Mouse (Mus musculus) heart, postnatal 0 days (tissue): ENCODE measurements around the gene Ccdc78. TPM values are rescaled to one million over a fixed set of nuclear protein-coding genes. Genes with fewer than 3 reads are reported as not detected.
A peak's percentile ranks its signal among the peaks of the same experiment; 100 is the strongest.

Experiments
- ATAC-seq: fragments of 200-750 bp; cut with Nextera tagmentation; 2 replicates; pipeline ENCODE4 v1.8.0; 2017; ENCODE audit warnings: low read depth, moderate number of reproducible peaks, moderate library complexity; ENCODE audit not compliant: insufficient read depth
- DNase-seq: peaks from one replicate; pipeline ENCODE4 v3.0.0-alpha.2; 2016; ENCODE audit warnings: low spot score
- H3K27ac ChIP-seq: fragments of 300-500 bp; sonication (generic); 2 replicates; pipeline ENCODE4 v1.5.1; 2014; ENCODE audit warnings: low read depth, mild to moderate bottlenecking
- H3K27me3 ChIP-seq: fragments of 300-500 bp; sonication (generic); 2 replicates; pipeline ENCODE4 v1.6.1; 2014; ENCODE audit warnings: low read length, mixed read lengths; ENCODE audit not compliant: control insufficient read depth, insufficient read depth
- H3K36me3 ChIP-seq: fragments of 300-500 bp; sonication (generic); replicated peaks from 2 replicates; pipeline ENCODE4 v1.6.1; 2014; ENCODE audit warnings: low read length, mixed read lengths; ENCODE audit not compliant: control insufficient read depth, insufficient read depth
- H3K4me1 ChIP-seq: fragments of 300-500 bp; sonication (generic); 2 replicates; pipeline ENCODE4 v1.6.1; 2014; ENCODE audit warnings: antibody characterized with exemption; ENCODE audit not compliant: control insufficient read depth, insufficient read depth
- H3K4me2 ChIP-seq: fragments of 300-500 bp; sonication (generic); 2 replicates; pipeline ENCODE4 v1.6.1; 2014; ENCODE audit warnings: low read depth, mild to moderate bottlenecking, low read length, moderate library complexity
- H3K4me3 ChIP-seq: fragments of 300-500 bp; sonication (generic); 2 replicates; pipeline ENCODE4 v1.5.1; 2014; ENCODE audit warnings: low read depth, low read length
- H3K9ac ChIP-seq: fragments of 300-500 bp; sonication (generic); replicated peaks from 2 replicates; pipeline ENCODE4 v1.6.1; 2014; ENCODE audit warnings: low read depth, low read length, mixed read lengths
- H3K9me3 ChIP-seq: fragments of 300-500 bp; sonication (generic); replicated peaks from 2 replicates; pipeline ENCODE4 v1.6.1; 2016; ENCODE audit warnings: low read length; ENCODE audit not compliant: control insufficient read depth
- CTCF ChIP-seq: IDR thresholded peaks from 2 replicates; pipeline ENCODE4 v1.5.1; 2016; ENCODE audit warnings: antibody characterized with exemption, control low read depth, low read depth
- EP300 ChIP-seq: IDR thresholded peaks from 2 replicates; pipeline ENCODE4 v1.6.1; 2016; ENCODE audit warnings: antibody characterized with exemption, low read depth
- WGBS: fragments of 180-500 bp; shearing (Covaris S2); extraction: QIAGEN DNeasy Blood & Tissue Kit; methylation state at CpG from one replicate; pipeline ENCODE4 v1.1.7; 2014; 5-methylcytosine and 5-hydroxymethylcytosine counted together
- polyA plus RNA-seq: library from polyadenylated mRNA; unstranded; fragments of >200 nt; fragmentation: Nextera tagmentation; extraction: Ambion mirVana; gene quantifications from 2 replicates; pipeline ENCODE4 v1.2.1, GENCODE M21; 2015
- total RNA-seq: library from RNA; depleted of rRNA; stranded (reverse); fragments of >200 nt; gene quantifications from 2 replicates; pipeline ENCODE4 v1.2.3, GENCODE M21; 2014; ENCODE audit warnings: low replicate concordance

The Ccdc78 gene
- total and polyA plus RNA-seq, 2 experiments from 2014 or later, result 0.12 TPM; not detected in 1

DNA sequence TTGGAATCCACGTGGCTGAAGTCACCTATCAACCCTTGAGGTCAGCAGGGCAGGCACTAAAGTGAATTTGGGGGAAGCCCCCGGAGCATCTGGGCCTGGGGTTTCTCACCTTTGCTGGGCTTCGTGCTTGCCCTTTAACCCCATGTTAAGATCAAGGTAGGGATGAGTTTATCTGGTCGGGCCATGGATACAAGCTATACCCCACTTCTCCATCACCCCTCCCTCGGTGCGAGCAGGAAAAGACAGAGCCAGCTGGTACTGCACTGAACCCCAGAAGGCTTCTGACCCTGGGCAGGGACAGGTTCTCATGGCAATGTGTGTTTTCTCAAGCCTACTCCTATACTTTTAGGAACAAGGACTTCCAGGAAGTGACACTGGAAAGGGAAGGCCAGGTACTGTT is 5.0 kb upstream of the Ccdc78 start:
- Histone ChIP-seq H3K9me3 (no peaks in the 10 kb centered on the region), H3K36me3 (peaks cover 63% of the 10 kb centered on the region)
- 76% methylated on average over 6 of the region's 6 CpGs for WGBS

DNA sequence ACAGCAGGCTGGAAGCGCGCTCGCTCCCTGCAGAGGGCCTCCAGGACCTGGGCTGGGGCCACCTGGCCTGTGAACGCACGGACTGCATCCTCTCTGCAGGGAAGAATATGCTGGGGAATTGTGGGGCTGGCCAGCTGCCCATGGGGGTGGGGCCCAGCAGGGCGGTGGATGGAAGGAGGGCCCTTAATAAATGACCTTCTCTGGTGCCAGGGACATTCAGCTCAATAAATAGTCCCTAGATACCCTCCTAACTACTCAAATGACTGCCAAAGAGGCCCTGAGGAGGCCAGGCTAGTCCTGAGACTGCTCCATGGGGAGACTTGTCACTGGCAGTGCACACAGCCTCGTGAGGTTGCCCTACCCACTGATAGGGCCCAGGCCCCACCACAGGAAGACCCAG is 3.3 kb upstream of the Ccdc78 start:
- H3K4me2 ChIP-seq, result no peak overlapping the region
- DNase-seq (no peak), ATAC-seq (peak; percentile 15; the same call in 1 of the 2 replicates)
- TF ChIP-seq EP300 (no peak), CTCF (no peak)
- H3K36me3 ChIP-seq, result peaks cover 57% of the 10 kb centered on the region
- H3K9me3 ChIP-seq, result no peaks in the 10 kb centered on the region
- no peaks in the 10 kb centered on the region for H3K27me3 ChIP-seq
- no peak overlapping the region for H3K27ac ChIP-seq
- peaks cover 10% of the 10 kb centered on the region for H3K4me1 ChIP-seq
- WGBS, result 46% methylated on average over 7 of the region's 7 CpGs
- no peak overlapping the region for H3K4me3 ChIP-seq
- no peak overlapping the region for H3K9ac ChIP-seq

More for the DNA sequence above, 5.0 kb upstream of the Ccdc78 start:
- H3K4me3 ChIP-seq, result no peak overlapping the region
- H3K9ac ChIP-seq, result no peak overlapping the region
- H3K27me3 ChIP-seq, result no peaks in the 10 kb centered on the region
- TF ChIP-seq CTCF, result no peak
- no peak for TF ChIP-seq EP300
- no peak for ATAC-seq
- H3K4me1 ChIP-seq, result peaks cover 10% of the 10 kb centered on the region
- H3K4me2 ChIP-seq, result no peak overlapping the region
- no peak overlapping the region for H3K27ac ChIP-seq
- no peak for DNase-seq

DNA sequence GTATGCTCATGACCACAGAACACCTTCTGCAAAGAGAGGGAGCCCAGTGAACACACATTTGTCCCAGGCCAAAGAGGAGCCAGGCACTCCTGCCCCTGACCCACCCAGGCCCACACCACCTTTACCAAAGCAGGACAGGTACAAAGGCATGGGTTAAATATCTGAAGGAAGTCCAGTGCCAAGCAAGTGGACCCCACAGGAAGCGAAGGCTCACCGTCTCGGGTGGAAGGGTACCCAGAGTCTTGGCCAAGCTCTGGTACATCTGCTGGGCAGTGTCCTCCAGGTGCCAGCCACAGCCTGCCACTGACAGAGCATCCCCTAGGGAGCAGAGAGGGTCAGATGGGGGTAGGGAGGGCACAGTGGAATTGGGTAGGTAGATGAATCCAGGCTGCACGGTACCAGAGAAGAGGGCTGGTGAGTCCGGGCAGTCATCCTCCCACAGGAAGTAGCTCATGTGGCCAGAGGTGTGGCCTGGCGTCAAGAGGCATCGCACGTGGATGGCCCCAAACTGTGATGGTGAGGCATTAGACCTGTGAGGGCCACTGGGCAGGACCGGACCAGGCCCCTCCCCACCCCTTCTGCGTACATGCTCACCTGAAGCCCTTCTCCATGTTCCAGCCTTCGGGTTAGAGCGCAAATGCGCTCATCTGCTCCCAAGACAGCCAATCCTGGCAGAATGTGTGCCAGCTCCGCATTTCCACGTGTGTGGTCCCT is 2.4 kb upstream of the Ccdc78 start:
- no peak for ATAC-seq
- Histone ChIP-seq H3K4me1 (peaks cover 10% of the 10 kb centered on the region), H3K9me3 (no peaks in the 10 kb centered on the region), H3K4me3 (no peak overlapping the region), H3K36me3 (peaks cover 48% of the 10 kb centered on the region), H3K27me3 (no peaks in the 10 kb centered on the region), H3K27ac (no peak overlapping the region), H3K4me2 (peak overlapping the region; percentile 84; the same call in 1 of the 2 replicates), H3K9ac (peak overlapping the region; percentile 55; the same call in 1 of the 2 replicates)
- WGBS, result 83% methylated on average over 15 of the region's 15 CpGs
- DNase-seq, result no peak
- TF ChIP-seq CTCF (no peak), EP300 (no peak)

DNA sequence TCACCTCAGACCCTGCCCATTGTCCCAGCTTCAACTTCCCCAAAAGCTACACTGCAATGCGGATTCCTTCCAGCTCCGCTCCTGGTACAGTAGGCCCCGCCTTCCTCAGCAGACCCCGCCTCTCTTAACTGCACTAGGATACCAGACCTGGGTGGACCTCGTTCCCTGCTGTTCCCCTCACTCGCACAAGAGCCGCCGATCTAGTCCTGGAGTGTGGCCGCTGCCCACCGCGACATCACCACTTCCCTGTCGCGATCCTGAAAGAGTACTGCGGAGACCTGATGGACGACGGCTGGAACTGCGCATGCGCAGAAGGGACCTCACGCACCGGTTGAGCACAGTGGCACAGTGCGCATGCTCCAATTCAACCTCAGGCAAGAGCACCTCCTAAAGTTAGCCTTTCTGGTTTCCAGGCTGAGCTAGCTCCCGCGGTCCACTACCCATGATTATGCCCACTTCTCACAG is 1.1 kb upstream of the Ccdc78 start, which contains the start of gene Haghl:
Gene Haghl (minus strand): TSS at position 393 of the 465 bp plus-strand sequence.
- H3K4me3 ChIP-seq, result peak within 1 kb of the TSS; percentile 71
- H3K4me1 ChIP-seq, result peaks cover 10% of the 10 kb centered on the region
- H3K27ac ChIP-seq, result peak within 1 kb of the TSS; percentile 61; the same call in 1 of the 2 replicates
- TF ChIP-seq CTCF, result no peak
- TF ChIP-seq EP300, result no peak
- peak within 1 kb of the TSS; percentile 84 for H3K4me2 ChIP-seq
- DNase-seq (peak; percentile 95), ATAC-seq (peak; percentile 84)
- peaks cover 42% of the 10 kb centered on the region for H3K36me3 ChIP-seq
- H3K27me3 ChIP-seq, result no peaks in the 10 kb centered on the region
- WGBS, result under 1% methylated on average over 23 of the region's 23 CpGs
- no peaks in the 10 kb centered on the region for H3K9me3 ChIP-seq
- peak within 1 kb of the TSS; percentile 55 for H3K9ac ChIP-seq

DNA sequence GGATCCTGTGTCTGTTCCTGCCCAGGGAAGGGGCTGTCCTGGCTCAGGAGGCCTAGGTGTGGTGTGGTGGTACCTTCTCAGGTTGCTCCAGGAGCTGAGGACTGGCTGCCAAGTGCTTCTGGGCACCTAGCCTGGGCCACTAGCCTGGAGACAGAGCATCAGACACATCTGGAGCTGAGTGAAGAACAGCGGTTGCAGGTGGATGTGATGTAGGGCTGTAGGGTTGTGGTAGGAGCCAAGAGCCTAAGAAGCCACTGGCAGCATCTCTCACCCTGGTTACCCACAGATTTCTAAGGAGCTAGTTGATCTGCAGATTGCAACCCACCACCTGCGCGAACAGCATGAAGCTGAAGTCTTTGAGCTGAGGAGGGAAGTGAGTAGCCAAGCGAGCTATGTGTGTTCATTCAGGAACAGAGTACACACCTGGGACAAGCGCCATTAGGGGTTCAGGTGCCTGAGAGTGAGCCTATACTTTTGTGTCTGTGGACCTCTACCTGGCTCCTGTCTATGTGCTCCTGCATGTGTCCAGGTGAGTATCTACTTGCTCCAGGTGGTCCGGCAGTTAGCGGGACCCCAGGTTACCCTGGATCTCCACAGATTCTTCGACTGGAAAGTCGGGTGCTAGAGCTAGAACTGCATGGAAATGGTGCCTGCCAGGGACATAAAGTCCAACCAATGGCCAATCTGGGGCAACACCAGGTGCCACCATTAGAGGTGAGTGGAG is 563 bp downstream of the Ccdc78 start:
- DNase-seq (no peak), ATAC-seq (no peak)

More for the DNA sequence above, 563 bp downstream of the Ccdc78 start:
- 89% methylated on average over 9 of the region's 9 CpGs for WGBS
- no peak overlapping the region for H3K27ac ChIP-seq
- H3K4me2 ChIP-seq, result no peak overlapping the region
- no peak for TF ChIP-seq EP300
- H3K4me3 ChIP-seq, result no peak overlapping the region
- no peaks in the 10 kb centered on the region for H3K27me3 ChIP-seq
- H3K9ac ChIP-seq, result no peak overlapping the region
- H3K4me1 ChIP-seq, result peaks cover 10% of the 10 kb centered on the region
- peaks cover 28% of the 10 kb centered on the region for H3K36me3 ChIP-seq
- H3K9me3 ChIP-seq, result no peaks in the 10 kb centered on the region
